In genomic region chr1:34432776-34433481, GRCm38 (mm10) we compare ENCODE assay signal across 8 mouse cellular contexts. TPM values are rescaled to one million over a fixed set of nuclear protein-coding genes. Genes with fewer than 3 reads are reported as not detected.
DNase-seq lines count a peak whose midpoint lies in the region; ATAC-seq lines count a peak whose summit lies in the region.

No protein-coding gene starts in this region.

- H3K9me3 ChIP-seq in intestine, embryonic 15.5 days: peaks cover 18% of the 10 kb centered on the region; the same call in 1 of the 2 replicates
- H3K9me3 ChIP-seq in liver, embryonic 15.5 days (replicated peaks): no peaks in the 10 kb centered on the region
- peaks cover 7% of the 10 kb centered on the region for H3K9me3 ChIP-seq in neural tube, embryonic 11.5 days (ENCODE audit: control insufficient read depth, low read length)

- H3K4me3 ChIP-seq in brown adipose tissue, adult 24 weeks (ENCODE audit: insufficient read depth, low read depth, low read length): peak overlapping the region; percentile 63
- peak overlapping the region; percentile 43 for H3K4me3 ChIP-seq in intestine, embryonic 15.5 days (replicated peaks)
- peak overlapping the region; percentile 73 for H3K4me3 ChIP-seq in liver, embryonic 15.5 days (replicated peaks)
- H3K4me3 ChIP-seq in neural tube, embryonic 11.5 days (ENCODE audit: low read depth, low read length): peak overlapping the region; percentile 41

- DNase-seq in left cerebral cortex, adult 18-20 months (ENCODE audit: low spot score in 2 of 2): peak; percentile 25 to 43
- no peak for DNase-seq in left cerebral cortex, adult 8-10 months (ENCODE audit: low spot score in 2 of 2)
- peak; percentile 45 to 47 for DNase-seq in frontal cortex, postnatal 36 days (ENCODE audit: low spot score in 2 of 2)
- peak; percentile 76 for DNase-seq in neural tube, embryonic 11.5 days (ENCODE audit: low spot score)
- peak; percentile 63 for DNase-seq in thymus, postnatal 4 days

- H3K9ac ChIP-seq in intestine, embryonic 15.5 days: peak overlapping the region; percentile 46
- H3K9ac ChIP-seq in liver, embryonic 15.5 days: 0 out of 2 replicates have a peak overlapping the region, but pooled peaks have one; percentile 19
- H3K9ac ChIP-seq in neural tube, embryonic 11.5 days (ENCODE audit: low read length): peak overlapping the region; percentile 69

- ATAC-seq in intestine, embryonic 15.5 days: peak; percentile 57
- ATAC-seq in liver, embryonic 15.5 days (ENCODE audit: insufficient read depth): 0 out of 2 replicates have a peak, but pooled peaks have one; percentile 24
- ATAC-seq in neural tube, embryonic 11.5 days (ENCODE audit: insufficient read depth, low FRiP score, low TSS enrichment): peak; percentile 43

- H3K27ac ChIP-seq in brown adipose tissue, adult 24 weeks (replicated peaks; ENCODE audit: low read depth, low read length): peak overlapping the region; percentile 52
- H3K27ac ChIP-seq in intestine, embryonic 15.5 days: peak overlapping the region; percentile 33
- peak overlapping the region; percentile 53; the same call in 1 of the 2 replicates for H3K27ac ChIP-seq in liver, embryonic 15.5 days (replicated peaks)
- peak overlapping the region; percentile 80 for H3K27ac ChIP-seq in neural tube, embryonic 11.5 days (ENCODE audit: low read depth, low read length)

- H3K36me3 ChIP-seq in intestine, embryonic 15.5 days: peaks cover 12% of the 10 kb centered on the region; the same call in 1 of the 2 replicates
- peaks cover 29% of the 10 kb centered on the region; the same call in 1 of the 2 replicates for H3K36me3 ChIP-seq in liver, embryonic 15.5 days (replicated peaks)
- peaks cover 7% of the 10 kb centered on the region for H3K36me3 ChIP-seq in neural tube, embryonic 11.5 days (ENCODE audit: control insufficient read depth, insufficient read depth, low read length)

- WGBS in intestine, embryonic 15.5 days: 9% methylated on average over 35 of the region's 35 CpGs
- 20% methylated on average over 35 of the region's 35 CpGs for WGBS in liver, embryonic 15.5 days (ENCODE audit: insufficient replicate concordance)
- WGBS in neural tube, embryonic 11.5 days: 6% methylated on average over 35 of the region's 35 CpGs

- H3K4me2 ChIP-seq in intestine, embryonic 15.5 days (replicated peaks): peak overlapping the region; percentile 67
- peak overlapping the region; percentile 81 for H3K4me2 ChIP-seq in liver, embryonic 15.5 days
- peak overlapping the region; percentile 65 for H3K4me2 ChIP-seq in neural tube, embryonic 11.5 days (ENCODE audit: low read depth)

- peaks cover 4% of the 10 kb centered on the region; the same call in 1 of the 2 replicates for H3K4me1 ChIP-seq in brown adipose tissue, adult 24 weeks (ENCODE audit: control insufficient read depth, insufficient read depth, insufficient read length, low read length)
- peaks cover 3% of the 10 kb centered on the region; the same call in 1 of the 2 replicates for H3K4me1 ChIP-seq in intestine, embryonic 15.5 days (replicated peaks)
- peaks cover 28% of the 10 kb centered on the region for H3K4me1 ChIP-seq in liver, embryonic 15.5 days (replicated peaks)
- H3K4me1 ChIP-seq in neural tube, embryonic 11.5 days (ENCODE audit: control insufficient read depth, insufficient read depth, low read length): no peaks in the 10 kb centered on the region

- no peaks in the 10 kb centered on the region for H3K27me3 ChIP-seq in intestine, embryonic 15.5 days (replicated peaks)
- H3K27me3 ChIP-seq in liver, embryonic 15.5 days: no peaks in the 10 kb centered on the region
- H3K27me3 ChIP-seq in neural tube, embryonic 11.5 days (ENCODE audit: control insufficient read depth, insufficient read depth, low read length): no peaks in the 10 kb centered on the region

RNA-seq across cellular contexts. Expression of gene Ccdc115, which starts 6.5 kb away (rescaled TPM):
- total RNA-seq in left cerebral cortex, adult 18-20 months (2021): 10 to 100 TPM; 12.9 to 15.9 TPM
- total RNA-seq in left cerebral cortex, adult 8-10 months (2022): 10 to 100 TPM; 15.5 to 19.7 (median 17.9) TPM
- 13.9 and 15.4 TPM in 2 replicates for polyA plus RNA-seq in brown adipose tissue, adult 24 weeks (2012; ENCODE audit: insufficient read depth, insufficient read length, missing spikeins)
- 60.9 and 61.9 TPM in 2 replicates for polyA plus RNA-seq in intestine, embryonic 15.5 days (2015; fragmentation: Nextera tagmentation; extraction: Ambion mirVana)
- 22.2 and 25.0 TPM in 2 replicates for polyA plus RNA-seq in liver, embryonic 15.5 days (2015; fragmentation: Nextera tagmentation; extraction: Ambion mirVana)
- 63.3 and 71.2 TPM in 2 replicates for polyA plus RNA-seq in neural tube, embryonic 11.5 days (2014; fragmentation: Nextera tagmentation; extraction: Ambion mirVana)

RNA-seq across cellular contexts. Expression of gene Imp4, which starts 6.7 kb away (rescaled TPM):
- 10 to 100 TPM; 34.2 to 36.5 TPM for total RNA-seq in left cerebral cortex, adult 18-20 months (2021)
- 10 to 100 TPM; 29.7 to 36.0 (median 33.1) TPM for total RNA-seq in left cerebral cortex, adult 8-10 months (2022)
- 38.0 and 43.0 TPM in 2 replicates for polyA plus RNA-seq in brown adipose tissue, adult 24 weeks (2012; ENCODE audit: insufficient read depth, insufficient read length, missing spikeins)
- polyA plus RNA-seq in intestine, embryonic 15.5 days (2015; fragmentation: Nextera tagmentation; extraction: Ambion mirVana): 109 and 113 TPM in 2 replicates
- 52.0 and 53.2 TPM in 2 replicates for polyA plus RNA-seq in liver, embryonic 15.5 days (2015; fragmentation: Nextera tagmentation; extraction: Ambion mirVana)
- polyA plus RNA-seq in neural tube, embryonic 11.5 days (2014; fragmentation: Nextera tagmentation; extraction: Ambion mirVana): 107 and 108 TPM in 2 replicates

RNA-seq across cellular contexts. Expression of gene Ptpn18, which starts 26.6 kb away (rescaled TPM):
- total RNA-seq in left cerebral cortex, adult 18-20 months (2021): 1 to 10 TPM; 3.0 to 4.5 TPM
- 10 to 100 TPM in 2 of 4 experiments, 1 to 10 TPM in 2; 3.4 to 11.1 (median 7.3) TPM for total RNA-seq in left cerebral cortex, adult 8-10 months (2022)
- 4.3 and 10.1 TPM in 2 replicates for polyA plus RNA-seq in brown adipose tissue, adult 24 weeks (2012; ENCODE audit: insufficient read depth, insufficient read length, missing spikeins)
- polyA plus RNA-seq in intestine, embryonic 15.5 days (2015; fragmentation: Nextera tagmentation; extraction: Ambion mirVana): 22.9 and 28.5 TPM in 2 replicates
- polyA plus RNA-seq in liver, embryonic 15.5 days (2015; fragmentation: Nextera tagmentation; extraction: Ambion mirVana): 17.8 and 18.2 TPM in 2 replicates
- polyA plus RNA-seq in neural tube, embryonic 11.5 days (2014; fragmentation: Nextera tagmentation; extraction: Ambion mirVana): 6.6 and 8.0 TPM in 2 replicates

Comparison
In these comparisons a context has a peak if more than half of its experiments do, and no peak if none do; other contexts are left out.
1. DNase-seq: peak in left cerebral cortex, adult 18-20 months (2 of 2), frontal cortex, postnatal 36 days (2 of 2), neural tube, embryonic 11.5 days (single experiment) and thymus, postnatal 4 days (single experiment); none in left cerebral cortex, adult 8-10 months (0 of 2).
2. H3K9ac ChIP-seq: peak in every context shown above with its lines; median percentile 69 in neural tube, embryonic 11.5 days; 46 in intestine, embryonic 15.5 days; 19 in liver, embryonic 15.5 days.
3. Peak in every context shown above with its lines, with median percentiles within 50 percentile points of each other: H3K27ac ChIP-seq, H3K4me3 ChIP-seq, ATAC-seq and H3K4me2 ChIP-seq.